Mouse (Mus musculus) olfactory bulb, adult 2 months (tissue): ENCODE measurements around the gene Hepacam.

Source experiments
- CTCF ChIP-seq: fragments of 200-500 bp; IDR thresholded peaks from 2 replicates; pipeline ENCODE4 v1.5.1; 2012; ENCODE audit warnings: low read depth, mild to moderate bottlenecking, low read length, moderate library complexity; ENCODE audit not compliant: insufficient read depth
- POLR2A ChIP-seq: fragments of 200-500 bp; IDR thresholded peaks from 2 replicates; pipeline ENCODE4 v1.6.1; 2012; ENCODE audit warnings: mild to moderate bottlenecking, low read depth, low read length, moderate library complexity; ENCODE audit not compliant: insufficient read depth

DNA sequence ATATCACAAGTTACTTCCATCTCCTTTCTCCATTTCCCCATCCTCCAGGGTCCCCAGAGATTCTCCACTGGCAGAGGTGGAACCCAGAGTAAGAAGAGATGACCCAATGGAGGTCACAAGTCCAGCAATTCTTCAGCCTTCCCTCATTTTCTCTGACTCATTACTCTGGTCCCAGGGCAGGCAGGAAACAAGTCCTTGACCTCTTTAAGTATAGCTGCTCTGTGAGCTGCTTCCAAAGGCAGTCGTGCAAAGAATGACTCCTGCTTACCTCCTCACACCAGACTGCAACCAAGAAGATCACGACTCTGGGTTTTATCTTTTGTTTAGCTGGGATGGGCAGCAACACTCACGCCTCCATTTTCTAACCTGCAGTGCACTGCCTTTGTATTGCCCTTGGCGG is 68.5 kb downstream of the Hepacam start:
- no peak for TF ChIP-seq CTCF
- no peak for TF ChIP-seq POLR2A
